Mouse (Mus musculus): ENCODE results near the gene H2-D1. TPM values are rescaled to one million over a fixed set of nuclear protein-coding genes. Genes with fewer than 3 reads are reported as not detected.
A peak's percentile ranks its signal among the peaks of the same experiment; 100 is the strongest.

The H2-D1 gene
- polyA plus RNA-seq, 1 experiment from 2014 or later, result 303 TPM

- 58% methylated on average over 6 of the region's 6 CpGs for WGBS
- TF ChIP-seq EP300 (optimal IDR thresholded peaks at IDR 0.05) (no peak), CTCF (IDR thresholded peaks at IDR 0.05; ENCODE audit: low read depth) (no peak)
- H3K36me3 ChIP-seq (ENCODE audit: control insufficient read depth, insufficient read depth, low read length), result no peaks in the 10 kb centered on the region; the same call in 1 of the 2 replicates
- H3K27ac ChIP-seq (replicated peaks), result peak overlapping the region; percentile 40; the same call in 1 of the 2 replicates
- no peak overlapping the region for H3K4me3 ChIP-seq (ENCODE audit: low read depth, low read length)
- no peak overlapping the region for H3K9ac ChIP-seq (ENCODE audit: low read length)
- ATAC-seq (ENCODE audit: low FRiP score, low TSS enrichment) (no peak), DNase-seq (ENCODE audit: low spot score) (no peak)
- H3K4me1 ChIP-seq (replicated peaks; ENCODE audit: control insufficient read depth, insufficient read depth), result no peaks in the 10 kb centered on the region
- no peak overlapping the region for H3K4me2 ChIP-seq (replicated peaks; ENCODE audit: low read depth)
- H3K27me3 ChIP-seq (ENCODE audit: control insufficient read depth, insufficient read depth, low read length), result no peaks in the 10 kb centered on the region
- H3K9me3 ChIP-seq (ENCODE audit: control insufficient read depth, low read length), result no peaks in the 10 kb centered on the region
Observed at GRCm38 (mm10) chr17:35222299-35222698, 40.2 kb upstream of the H2-D1 start.

GRCm38 (mm10) chr17:35224641-35225040 is 37.9 kb upstream of the H2-D1 start:
- no peak overlapping the region for H3K4me2 ChIP-seq (replicated peaks; ENCODE audit: low read depth)
- no peak for ATAC-seq (ENCODE audit: low FRiP score, low TSS enrichment)
- 92% methylated on average over 4 of the region's 4 CpGs for WGBS
- DNase-seq (ENCODE audit: low spot score), result no peak
- no peaks in the 10 kb centered on the region for H3K27me3 ChIP-seq (ENCODE audit: control insufficient read depth, insufficient read depth, low read length)
- H3K27ac ChIP-seq (replicated peaks), result no peak overlapping the region
- H3K9ac ChIP-seq (ENCODE audit: low read length), result no peak overlapping the region
- no peaks in the 10 kb centered on the region for H3K4me1 ChIP-seq (replicated peaks; ENCODE audit: control insufficient read depth, insufficient read depth)
- no peaks in the 10 kb centered on the region for H3K9me3 ChIP-seq (ENCODE audit: control insufficient read depth, low read length)
- peaks cover 4% of the 10 kb centered on the region; the same call in 1 of the 2 replicates for H3K36me3 ChIP-seq (ENCODE audit: control insufficient read depth, insufficient read depth, low read length)
- no peak overlapping the region for H3K4me3 ChIP-seq (ENCODE audit: low read depth, low read length)
- TF ChIP-seq CTCF (IDR thresholded peaks at IDR 0.05; ENCODE audit: low read depth) (no peak), EP300 (optimal IDR thresholded peaks at IDR 0.05) (no peak)

GRCm38 (mm10) chr17:35225456-35225855 is 37.1 kb upstream of the H2-D1 start:
- TF ChIP-seq CTCF (IDR thresholded peaks at IDR 0.05; ENCODE audit: low read depth) (no peak), EP300 (optimal IDR thresholded peaks at IDR 0.05) (no peak)
- ATAC-seq (ENCODE audit: low FRiP score, low TSS enrichment), result no peak
- no peak for DNase-seq (ENCODE audit: low spot score)
- Histone ChIP-seq H3K27ac (replicated peaks) (no peak overlapping the region), H3K9ac (ENCODE audit: low read length) (no peak overlapping the region), H3K4me1 (replicated peaks; ENCODE audit: control insufficient read depth, insufficient read depth) (no peaks in the 10 kb centered on the region), H3K9me3 (ENCODE audit: control insufficient read depth, low read length) (no peaks in the 10 kb centered on the region), H3K4me2 (replicated peaks; ENCODE audit: low read depth) (no peak overlapping the region), H3K4me3 (ENCODE audit: low read depth, low read length) (no peak overlapping the region), H3K27me3 (ENCODE audit: control insufficient read depth, insufficient read depth, low read length) (no peaks in the 10 kb centered on the region), H3K36me3 (ENCODE audit: control insufficient read depth, insufficient read depth, low read length) (peaks cover 4% of the 10 kb centered on the region; the same call in 1 of the 2 replicates)
- 91% methylated on average over 5 of the region's 5 CpGs for WGBS

DNA sequence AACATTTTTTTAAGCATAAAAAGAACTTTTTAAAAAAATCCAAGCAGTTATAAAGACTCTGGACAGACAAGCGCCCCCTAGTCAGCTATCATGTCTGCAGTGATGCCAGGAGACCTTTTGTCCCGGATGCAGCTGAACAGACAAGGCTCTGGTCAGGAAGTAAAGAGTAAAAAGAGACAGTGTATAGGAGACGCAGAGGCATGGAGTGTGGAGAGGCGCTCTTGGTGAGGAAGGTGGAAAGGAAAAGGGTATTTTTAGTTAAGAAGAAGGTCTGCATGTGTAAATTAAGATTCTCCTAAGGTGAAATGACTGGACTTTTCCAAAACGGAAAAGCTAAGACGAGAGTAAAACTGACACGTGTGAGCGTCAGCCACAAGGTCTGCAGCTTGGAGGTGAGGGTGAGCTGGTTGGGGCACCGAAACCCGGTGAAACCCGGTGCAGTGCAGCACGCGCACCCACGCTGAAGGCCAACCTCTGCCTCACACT is 35.9 kb upstream of the H2-D1 start:
- Histone ChIP-seq H3K27ac (replicated peaks) (no peak overlapping the region), H3K9ac (ENCODE audit: low read length) (no peak overlapping the region), H3K9me3 (ENCODE audit: control insufficient read depth, low read length) (no peaks in the 10 kb centered on the region), H3K36me3 (ENCODE audit: control insufficient read depth, insufficient read depth, low read length) (peaks cover 4% of the 10 kb centered on the region), H3K27me3 (ENCODE audit: control insufficient read depth, insufficient read depth, low read length) (no peaks in the 10 kb centered on the region), H3K4me3 (ENCODE audit: low read depth, low read length) (no peak overlapping the region), H3K4me2 (replicated peaks; ENCODE audit: low read depth) (no peak overlapping the region), H3K4me1 (replicated peaks; ENCODE audit: control insufficient read depth, insufficient read depth) (no peaks in the 10 kb centered on the region)
- TF ChIP-seq CTCF (IDR thresholded peaks at IDR 0.05; ENCODE audit: low read depth) (no peak), EP300 (optimal IDR thresholded peaks at IDR 0.05) (no peak)
- ATAC-seq (ENCODE audit: low FRiP score, low TSS enrichment) (no peak), DNase-seq (ENCODE audit: low spot score) (no peak)
- WGBS, result 84% methylated on average over 14 of the region's 14 CpGs

DNA sequence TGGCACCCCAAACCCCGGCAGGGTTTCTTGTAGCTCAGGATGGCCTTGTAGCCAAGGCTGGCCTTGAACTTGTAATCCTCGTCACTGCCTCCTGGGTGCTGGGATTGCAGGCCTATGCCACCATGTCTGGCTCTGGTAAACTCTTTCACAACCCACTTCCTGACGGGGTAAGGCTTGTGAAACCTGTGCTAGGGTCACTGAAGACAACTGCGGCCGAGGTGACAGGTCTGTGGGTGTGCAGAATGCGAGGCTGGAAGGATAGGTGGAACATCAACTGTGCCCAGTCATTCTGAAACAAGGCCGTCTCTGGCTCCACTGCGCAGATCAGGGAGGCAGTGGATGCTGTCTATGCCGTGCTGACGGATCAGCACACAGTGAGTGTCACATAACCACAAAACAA is 31.5 kb upstream of the H2-D1 start:
- no peaks in the 10 kb centered on the region for H3K9me3 ChIP-seq (ENCODE audit: control insufficient read depth, low read length)
- H3K27ac ChIP-seq (replicated peaks), result no peak overlapping the region
- H3K4me1 ChIP-seq (replicated peaks; ENCODE audit: control insufficient read depth, insufficient read depth), result peaks cover 2% of the 10 kb centered on the region
- DNase-seq (ENCODE audit: low spot score) (no peak), ATAC-seq (ENCODE audit: low FRiP score, low TSS enrichment) (no peak)
- TF ChIP-seq EP300 (optimal IDR thresholded peaks at IDR 0.05) (no peak), CTCF (IDR thresholded peaks at IDR 0.05; ENCODE audit: low read depth) (no peak)
- H3K4me2 ChIP-seq (replicated peaks; ENCODE audit: low read depth), result no peak overlapping the region
- WGBS, result 91% methylated on average over 10 of the region's 10 CpGs
- H3K27me3 ChIP-seq (ENCODE audit: control insufficient read depth, insufficient read depth, low read length), result no peaks in the 10 kb centered on the region
- H3K4me3 ChIP-seq (ENCODE audit: low read depth, low read length), result no peak overlapping the region
- peaks cover 4% of the 10 kb centered on the region for H3K36me3 ChIP-seq (ENCODE audit: control insufficient read depth, insufficient read depth, low read length)
- no peak overlapping the region for H3K9ac ChIP-seq (ENCODE audit: low read length)

- Histone ChIP-seq H3K4me1 (replicated peaks; ENCODE audit: control insufficient read depth, insufficient read depth) (peaks cover 2% of the 10 kb centered on the region), H3K4me3 (ENCODE audit: low read depth, low read length) (no peak overlapping the region), H3K4me2 (replicated peaks; ENCODE audit: low read depth) (no peak overlapping the region), H3K27ac (replicated peaks) (no peak overlapping the region), H3K9me3 (ENCODE audit: control insufficient read depth, low read length) (no peaks in the 10 kb centered on the region), H3K36me3 (ENCODE audit: control insufficient read depth, insufficient read depth, low read length) (peaks cover 4% of the 10 kb centered on the region), H3K9ac (ENCODE audit: low read length) (no peak overlapping the region), H3K27me3 (ENCODE audit: control insufficient read depth, insufficient read depth, low read length) (no peaks in the 10 kb centered on the region)
- TF ChIP-seq EP300 (optimal IDR thresholded peaks at IDR 0.05) (no peak), CTCF (IDR thresholded peaks at IDR 0.05; ENCODE audit: low read depth) (peak; percentile 97)
- 15% methylated on average over 12 of the region's 12 CpGs for WGBS
- DNase-seq (ENCODE audit: low spot score) (peak; percentile 84), ATAC-seq (ENCODE audit: low FRiP score, low TSS enrichment) (no peak)
Observed at GRCm38 (mm10) chr17:35232043-35232442, 30.5 kb upstream of the H2-D1 start.

All from stomach, postnatal 0 days (tissue).